Mouse (Mus musculus) lung, embryonic 14.5 days (tissue): ENCODE results near the gene Dkkl1. TPM values are rescaled to one million over a fixed set of nuclear protein-coding genes. Genes with fewer than 3 reads are reported as not detected.

Experiments used
- ATAC-seq: fragments of 200-750 bp; cut with Nextera tagmentation; 2 replicates; pipeline ENCODE4 v1.8.0; 2017; ENCODE audit warnings: mild to moderate bottlenecking, moderate TSS enrichment, moderate library complexity; ENCODE audit not compliant: insufficient read depth
- DNase-seq: peaks from one replicate; pipeline ENCODE4 v3.0.0-alpha.2; 2015
- H3K27ac ChIP-seq: fragments of 300-500 bp; sonication (generic); 2 replicates; pipeline ENCODE4 v1.5.1; 2014; ENCODE audit warnings: low read depth, mild to moderate bottlenecking, moderate library complexity
- H3K27me3 ChIP-seq: fragments of 300-500 bp; sonication (generic); 2 replicates; pipeline ENCODE4 v1.6.1; 2014; ENCODE audit warnings: low read length, control low read depth; ENCODE audit not compliant: insufficient read depth
- H3K36me3 ChIP-seq: fragments of 300-500 bp; sonication (generic); 2 replicates; pipeline ENCODE4 v1.6.1; 2014; ENCODE audit warnings: control low read depth; ENCODE audit not compliant: insufficient read depth
- H3K4me1 ChIP-seq: fragments of 300-500 bp; sonication (generic); 2 replicates; pipeline ENCODE4 v1.6.1; 2014; ENCODE audit warnings: antibody characterized with exemption, control low read depth; ENCODE audit not compliant: insufficient read depth
- H3K4me2 ChIP-seq: fragments of 300-500 bp; sonication (generic); 2 replicates; pipeline ENCODE4 v1.6.1; 2014; ENCODE audit warnings: mild to moderate bottlenecking
- H3K4me3 ChIP-seq: fragments of 300-500 bp; sonication (generic); 2 replicates; pipeline ENCODE4 v1.5.1; 2014; ENCODE audit warnings: low read depth, low read length
- H3K9ac ChIP-seq: fragments of 300-500 bp; sonication (generic); 2 replicates; pipeline ENCODE4 v1.6.1; 2014
- H3K9me3 ChIP-seq: fragments of 300-500 bp; sonication (generic); 2 replicates; pipeline ENCODE4 v1.6.1; 2016; ENCODE audit warnings: low read depth, low read length, control low read depth
- CTCF ChIP-seq: IDR thresholded peaks from 2 replicates; pipeline ENCODE4 v1.5.1; 2016; ENCODE audit warnings: antibody characterized with exemption, low read depth
- WGBS: fragments of 180-500 bp; shearing (Covaris S2); extraction: QIAGEN DNeasy Blood & Tissue Kit; methylation state at CpG from one replicate; pipeline ENCODE4 v1.1.7; 2014; 5-methylcytosine and 5-hydroxymethylcytosine counted together
- polyA plus RNA-seq: library from polyadenylated mRNA; unstranded; fragments of >200 nt; fragmentation: Nextera tagmentation; extraction: Ambion mirVana; gene quantifications from 2 replicates; pipeline ENCODE4 v1.2.1, GENCODE M21; 2014

The Dkkl1 gene
- polyA plus RNA-seq, 1 experiment from 2014 or later, result not detected

DNA sequence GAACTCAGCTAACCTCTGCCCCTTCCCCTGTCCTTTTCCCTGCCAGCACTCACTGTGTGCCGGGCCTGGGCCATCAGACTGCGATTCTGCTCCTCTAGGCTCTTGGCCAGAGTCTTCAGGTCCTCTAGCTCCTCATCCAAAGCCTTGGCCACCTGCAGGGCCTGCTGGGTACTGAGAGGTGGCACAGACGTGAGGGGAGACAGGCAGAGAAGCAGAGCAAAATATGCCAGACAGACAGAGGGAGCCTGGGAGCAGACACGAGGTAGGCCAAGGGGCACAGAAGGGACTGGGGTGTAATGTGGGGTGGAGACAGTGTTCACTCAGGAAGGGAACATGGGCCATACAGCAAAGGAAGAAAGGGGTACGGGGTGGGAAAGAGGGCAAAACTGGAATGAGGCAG, 18.5 kb downstream of the Dkkl1 start:
- no peaks in the 10 kb centered on the region for H3K9me3 ChIP-seq
- no peak overlapping the region for H3K9ac ChIP-seq
- 59% methylated on average over 5 of the region's 5 CpGs for WGBS
- no peaks in the 10 kb centered on the region for H3K36me3 ChIP-seq
- H3K4me2 ChIP-seq, result no peak overlapping the region
- no peak overlapping the region for H3K27ac ChIP-seq
- ATAC-seq, result no peak
- TF ChIP-seq CTCF, result 0 out of 2 replicates have a peak, but pooled peaks have one; percentile 15
- H3K4me3 ChIP-seq, result no peak overlapping the region
- no peak for DNase-seq
- no peaks in the 10 kb centered on the region for H3K4me1 ChIP-seq
- H3K27me3 ChIP-seq, result peaks cover 9% of the 10 kb centered on the region; the same call in 1 of the 2 replicates

DNA sequence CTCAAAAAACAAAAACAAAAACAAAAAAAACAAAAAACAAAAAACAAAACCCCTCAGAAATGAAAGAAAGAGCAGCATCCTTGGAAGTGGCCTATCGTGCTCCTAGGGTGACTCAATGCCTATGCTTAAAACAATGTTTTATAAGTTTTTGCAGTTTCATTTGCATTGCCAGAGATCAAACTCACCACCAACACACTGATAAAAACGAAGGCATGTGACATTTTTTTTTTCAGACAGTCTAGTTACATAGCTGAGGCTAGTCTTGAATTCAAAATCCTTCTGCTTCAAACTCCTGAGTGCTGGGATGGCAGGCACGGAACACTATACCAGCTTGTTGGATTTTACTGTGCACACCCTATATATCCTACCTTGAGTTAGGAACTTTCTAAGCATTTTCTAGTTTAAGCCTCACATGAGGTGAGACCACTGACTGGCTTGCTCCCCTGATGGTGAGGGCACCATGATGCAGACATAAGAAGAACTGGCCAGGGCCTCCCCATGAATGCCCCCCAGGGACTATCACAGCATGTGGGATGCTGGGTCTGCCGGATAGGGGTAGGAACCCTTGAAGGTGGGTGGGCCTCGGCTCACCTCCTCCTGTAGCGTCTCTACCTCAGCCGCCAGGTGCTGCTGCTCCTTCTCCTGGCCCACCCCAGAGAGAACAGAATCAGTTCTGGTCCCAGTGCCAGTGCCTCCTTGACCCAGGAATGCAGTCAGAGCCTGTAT, 19.2 kb downstream of the Dkkl1 start:
- 78% methylated on average over 7 of the region's 7 CpGs for WGBS
- Histone ChIP-seq H3K9me3 (no peaks in the 10 kb centered on the region), H3K36me3 (no peaks in the 10 kb centered on the region), H3K27ac (no peak overlapping the region), H3K9ac (no peak overlapping the region), H3K4me2 (no peak overlapping the region), H3K27me3 (peaks cover 9% of the 10 kb centered on the region; the same call in 1 of the 2 replicates), H3K4me3 (no peak overlapping the region), H3K4me1 (no peaks in the 10 kb centered on the region)
- no peak for DNase-seq
- no peak for ATAC-seq
- no peak for TF ChIP-seq CTCF

GRCm38 (mm10) chr7:45191803-45192363, 20.1 kb downstream of the Dkkl1 start:
- Histone ChIP-seq H3K36me3 (no peaks in the 10 kb centered on the region), H3K4me1 (no peaks in the 10 kb centered on the region), H3K27ac (no peak overlapping the region), H3K9me3 (no peaks in the 10 kb centered on the region), H3K4me2 (no peak overlapping the region), H3K27me3 (peaks cover 13% of the 10 kb centered on the region; the same call in 1 of the 2 replicates), H3K9ac (no peak overlapping the region), H3K4me3 (no peak overlapping the region)
- ATAC-seq (peak; percentile 39; the same call in 1 of the 2 replicates), DNase-seq (peak; percentile 49)
- WGBS, result 5% methylated on average over 8 of the region's 8 CpGs
- TF ChIP-seq CTCF, result no peak

GRCm38 (mm10) chr7:45191161-45191560, 20.8 kb downstream of the Dkkl1 start:
- peaks cover 20% of the 10 kb centered on the region for H3K27me3 ChIP-seq
- H3K27ac ChIP-seq, result no peak overlapping the region
- WGBS, result 49% methylated on average over 2 of the region's 2 CpGs
- no peak overlapping the region for H3K9ac ChIP-seq
- no peak overlapping the region for H3K4me3 ChIP-seq
- ATAC-seq (no peak), DNase-seq (no peak)
- no peaks in the 10 kb centered on the region for H3K36me3 ChIP-seq
- H3K9me3 ChIP-seq, result no peaks in the 10 kb centered on the region
- H3K4me1 ChIP-seq, result no peaks in the 10 kb centered on the region
- H3K4me2 ChIP-seq, result no peak overlapping the region
- TF ChIP-seq CTCF, result no peak

GRCm38 (mm10) chr7:45190186-45190585, 21.8 kb downstream of the Dkkl1 start:
- DNase-seq, result no peak
- TF ChIP-seq CTCF, result no peak
- no peaks in the 10 kb centered on the region for H3K4me1 ChIP-seq
- no peak overlapping the region for H3K9ac ChIP-seq
- WGBS, result 86% methylated on average over 6 of the region's 6 CpGs
- no peak overlapping the region for H3K27ac ChIP-seq
- no peak overlapping the region for H3K4me3 ChIP-seq
- H3K9me3 ChIP-seq, result no peaks in the 10 kb centered on the region
- no peak overlapping the region for H3K4me2 ChIP-seq
- no peaks in the 10 kb centered on the region for H3K36me3 ChIP-seq
- H3K27me3 ChIP-seq, result peaks cover 28% of the 10 kb centered on the region
- ATAC-seq, result no peak

- no peak overlapping the region for H3K9ac ChIP-seq
- no peak for TF ChIP-seq CTCF
- H3K27me3 ChIP-seq, result peaks cover 33% of the 10 kb centered on the region
- WGBS, result 38% methylated on average over 16 of the region's 16 CpGs
- H3K36me3 ChIP-seq, result no peaks in the 10 kb centered on the region
- H3K4me1 ChIP-seq, result no peaks in the 10 kb centered on the region
- H3K4me2 ChIP-seq, result no peak overlapping the region
- no peaks in the 10 kb centered on the region for H3K9me3 ChIP-seq
- DNase-seq, result no peak
- no peak overlapping the region for H3K4me3 ChIP-seq
- no peak overlapping the region for H3K27ac ChIP-seq
- no peak for ATAC-seq
Measured at GRCm38 (mm10) chr7:45189600-45189999, 22.3 kb downstream of the Dkkl1 start.

DNA sequence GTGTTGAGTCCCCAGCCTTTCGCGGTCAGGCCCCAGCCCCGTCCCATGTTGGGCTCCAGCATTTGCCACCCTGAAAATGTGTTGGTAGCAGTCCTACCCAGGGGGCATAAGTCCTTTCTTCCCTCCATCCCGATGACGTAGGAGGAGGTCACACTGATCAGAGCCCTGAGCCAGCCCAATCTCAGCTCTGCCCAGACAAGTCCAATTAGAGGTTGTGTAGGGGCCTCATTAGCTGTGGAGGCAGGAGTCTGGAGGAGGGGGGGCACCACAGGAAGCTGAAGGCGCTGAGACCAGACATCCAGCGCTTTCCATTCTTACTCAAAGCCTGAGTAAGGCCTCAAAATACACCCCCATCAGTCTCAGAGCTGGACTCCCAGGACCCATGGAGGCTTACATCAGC, 26.0 kb downstream of the Dkkl1 start:
- no peak overlapping the region for H3K27ac ChIP-seq
- no peak overlapping the region for H3K4me3 ChIP-seq
- no peaks in the 10 kb centered on the region for H3K36me3 ChIP-seq
- WGBS, result 68% methylated on average over 7 of the region's 7 CpGs
- no peak overlapping the region for H3K9ac ChIP-seq
- no peak for TF ChIP-seq CTCF
- no peaks in the 10 kb centered on the region for H3K9me3 ChIP-seq
- DNase-seq (no peak), ATAC-seq (no peak)
- H3K27me3 ChIP-seq, result peaks cover 70% of the 10 kb centered on the region
- H3K4me2 ChIP-seq, result no peak overlapping the region
- no peaks in the 10 kb centered on the region for H3K4me1 ChIP-seq
